Mouse (Mus musculus): ENCODE measurements around the gene Ascl2. TPM values are rescaled to one million over a fixed set of nuclear protein-coding genes. Genes with fewer than 3 reads are reported as not detected.
A peak's percentile ranks its signal among the peaks of the same experiment; 100 is the strongest.

Ascl2 gene
- polyA plus RNA-seq, 1 experiment from 2014 or later = 0.58 TPM

- no peak overlapping the region for H3K27ac ChIP-seq (replicated peaks)
- 84% methylated on average over 3 of the region's 3 CpGs for whole genome bisulfite sequencing
- no peak overlapping the region for H3K4me3 ChIP-seq (replicated peaks)
- H3K9me3 ChIP-seq (replicated peaks) = no peaks in the 10 kb centered on the region; the same call in 1 of the 2 replicates
- no peaks in the 10 kb centered on the region for H3K4me1 ChIP-seq
- no peak overlapping the region for H3K9ac ChIP-seq (replicated peaks)
- H3K36me3 ChIP-seq = no peaks in the 10 kb centered on the region
- no peak overlapping the region for H3K4me2 ChIP-seq
- no peak for ATAC-seq (ENCODE audit: low FRiP score)
- no peaks in the 10 kb centered on the region for H3K27me3 ChIP-seq (replicated peaks)
These were observed 26.7 kb upstream of the Ascl2 start for GRCm38 (mm10) chr7:142995630-142996338.

- Histone ChIP-seq H3K27ac (replicated peaks) (no peak overlapping the region), H3K4me3 (replicated peaks) (no peak overlapping the region), H3K27me3 (replicated peaks) (no peaks in the 10 kb centered on the region), H3K36me3 (no peaks in the 10 kb centered on the region), H3K4me2 (no peak overlapping the region), H3K9ac (replicated peaks) (no peak overlapping the region), H3K9me3 (replicated peaks) (no peaks in the 10 kb centered on the region; the same call in 1 of the 2 replicates), H3K4me1 (no peaks in the 10 kb centered on the region)
- ATAC-seq (ENCODE audit: low FRiP score) = no peak
These were observed 25.9 kb upstream of the Ascl2 start for GRCm38 (mm10) chr7:142995004-142995403.

GRCm38 (mm10) chr7:142987718-142988117, 18.7 kb upstream of the Ascl2 start:
- WGBS = 87% methylated on average over 3 of the region's 3 CpGs
- Histone ChIP-seq H3K36me3 (no peaks in the 10 kb centered on the region), H3K27ac (replicated peaks) (no peak overlapping the region), H3K4me3 (replicated peaks) (no peak overlapping the region), H3K27me3 (replicated peaks) (no peaks in the 10 kb centered on the region), H3K4me2 (no peak overlapping the region), H3K9ac (replicated peaks) (no peak overlapping the region), H3K9me3 (replicated peaks) (no peaks in the 10 kb centered on the region), H3K4me1 (no peaks in the 10 kb centered on the region)
- no peak for ATAC-seq (ENCODE audit: low FRiP score)

GRCm38 (mm10) chr7:142985146-142985545, 16.1 kb upstream of the Ascl2 start:
- Histone ChIP-seq H3K4me3 (replicated peaks) (no peak overlapping the region), H3K36me3 (no peaks in the 10 kb centered on the region), H3K27me3 (replicated peaks) (no peaks in the 10 kb centered on the region), H3K4me2 (no peak overlapping the region), H3K9ac (replicated peaks) (no peak overlapping the region), H3K27ac (replicated peaks) (no peak overlapping the region), H3K4me1 (no peaks in the 10 kb centered on the region), H3K9me3 (replicated peaks) (no peaks in the 10 kb centered on the region)
- ATAC-seq (ENCODE audit: low FRiP score) = no peak
- WGBS = 92% methylated on average over 4 of the region's 4 CpGs

GRCm38 (mm10) chr7:142981908-142982307, 12.8 kb upstream of the Ascl2 start:
- Histone ChIP-seq H3K36me3 (no peaks in the 10 kb centered on the region), H3K4me3 (replicated peaks) (no peak overlapping the region), H3K27ac (replicated peaks) (no peak overlapping the region), H3K9ac (replicated peaks) (no peak overlapping the region), H3K4me2 (no peak overlapping the region), H3K9me3 (replicated peaks) (no peaks in the 10 kb centered on the region), H3K27me3 (replicated peaks) (no peaks in the 10 kb centered on the region), H3K4me1 (no peaks in the 10 kb centered on the region)
- ATAC-seq (ENCODE audit: low FRiP score) = no peak
- 72% methylated on average over 4 of the region's 4 CpGs for WGBS

GRCm38 (mm10) chr7:142967884-142968808, 918 bp downstream of the Ascl2 start:
- Histone ChIP-seq H3K4me1 (peaks cover 26% of the 10 kb centered on the region), H3K4me2 (peak overlapping the region; percentile 99), H3K9ac (replicated peaks) (peak overlapping the region; percentile 48), H3K27ac (replicated peaks) (no peak overlapping the region; the same call in 1 of the 2 replicates), H3K4me3 (replicated peaks) (peak overlapping the region; percentile 52), H3K27me3 (replicated peaks) (peaks cover 85% of the 10 kb centered on the region), H3K9me3 (replicated peaks) (no peaks in the 10 kb centered on the region), H3K36me3 (no peaks in the 10 kb centered on the region)
- under 1% methylated on average over 89 of the region's 90 CpGs for WGBS
- peak; percentile 89 for ATAC-seq (ENCODE audit: low FRiP score)

GRCm38 (mm10) chr7:142967414-142967883, 1.6 kb downstream of the Ascl2 start:
- Histone ChIP-seq H3K9ac (replicated peaks) (peak overlapping the region; percentile 48), H3K9me3 (replicated peaks) (no peaks in the 10 kb centered on the region), H3K36me3 (no peaks in the 10 kb centered on the region), H3K27ac (replicated peaks) (no peak overlapping the region; the same call in 1 of the 2 replicates), H3K27me3 (replicated peaks) (peaks cover 84% of the 10 kb centered on the region), H3K4me1 (peaks cover 26% of the 10 kb centered on the region), H3K4me3 (replicated peaks) (peak overlapping the region; percentile 52), H3K4me2 (peak overlapping the region; percentile 99)
- ATAC-seq (ENCODE audit: low FRiP score) = peak; percentile 23; the same call in 1 of the 2 replicates
- under 1% methylated on average over 36 of the region's 36 CpGs for WGBS

GRCm38 (mm10) chr7:142959752-142960151, 9.3 kb downstream of the Ascl2 start:
- no peaks in the 10 kb centered on the region for H3K4me1 ChIP-seq
- no peaks in the 10 kb centered on the region for H3K9me3 ChIP-seq (replicated peaks)
- peaks cover 7% of the 10 kb centered on the region for H3K27me3 ChIP-seq (replicated peaks)
- ATAC-seq (ENCODE audit: low FRiP score) = no peak
- no peak overlapping the region for H3K4me2 ChIP-seq
- H3K36me3 ChIP-seq = no peaks in the 10 kb centered on the region
- no peak overlapping the region for H3K27ac ChIP-seq (replicated peaks)
- WGBS = 50% methylated on average over 4 of the region's 4 CpGs
- no peak overlapping the region for H3K4me3 ChIP-seq (replicated peaks)
- H3K9ac ChIP-seq (replicated peaks) = no peak overlapping the region

GRCm38 (mm10) chr7:142958817-142959216, 10.2 kb downstream of the Ascl2 start:
- H3K4me3 ChIP-seq (replicated peaks) = no peak overlapping the region
- no peak overlapping the region for H3K4me2 ChIP-seq
- no peak overlapping the region for H3K27ac ChIP-seq (replicated peaks)
- no peak overlapping the region for H3K9ac ChIP-seq (replicated peaks)
- no peaks in the 10 kb centered on the region for H3K36me3 ChIP-seq
- H3K27me3 ChIP-seq (replicated peaks) = no peaks in the 10 kb centered on the region; the same call in 1 of the 2 replicates
- H3K9me3 ChIP-seq (replicated peaks) = no peaks in the 10 kb centered on the region
- no peak for ATAC-seq (ENCODE audit: low FRiP score)
- WGBS = 93% methylated on average over 1 of the region's 1 CpGs
- no peaks in the 10 kb centered on the region for H3K4me1 ChIP-seq

- H3K9ac ChIP-seq (replicated peaks) = no peak overlapping the region
- H3K4me3 ChIP-seq (replicated peaks) = no peak overlapping the region
- no peak overlapping the region for H3K4me2 ChIP-seq
- no peaks in the 10 kb centered on the region for H3K9me3 ChIP-seq (replicated peaks)
- 86% methylated on average over 2 of the region's 2 CpGs for WGBS
- H3K27ac ChIP-seq (replicated peaks) = no peak overlapping the region
- no peak for ATAC-seq (ENCODE audit: low FRiP score)
- no peaks in the 10 kb centered on the region for H3K4me1 ChIP-seq
- no peaks in the 10 kb centered on the region; the same call in 1 of the 2 replicates for H3K27me3 ChIP-seq (replicated peaks)
- H3K36me3 ChIP-seq = no peaks in the 10 kb centered on the region
These were observed 13.0 kb downstream of the Ascl2 start for GRCm38 (mm10) chr7:142956018-142956417.

GRCm38 (mm10) chr7:142949568-142949967, 19.5 kb downstream of the Ascl2 start:
- Histone ChIP-seq H3K9ac (replicated peaks) (no peak overlapping the region), H3K9me3 (replicated peaks) (no peaks in the 10 kb centered on the region), H3K27me3 (replicated peaks) (0 out of 2 replicates have a peak, but pooled peaks cover 5% of the 10 kb centered on the region), H3K36me3 (no peaks in the 10 kb centered on the region), H3K4me2 (no peak overlapping the region), H3K27ac (replicated peaks) (no peak overlapping the region), H3K4me1 (no peaks in the 10 kb centered on the region), H3K4me3 (replicated peaks) (no peak overlapping the region)
- no peak for ATAC-seq (ENCODE audit: low FRiP score)
- 10% methylated on average over 1 of the region's 1 CpGs for WGBS

Data from neural tube, embryonic 15.5 days (tissue).